Mouse (Mus musculus): ENCODE results near the gene Mtif3.
"Not testable (repeated sequence)": the region's sequence is repeated elsewhere in the genome, so short reads cannot be mapped to it uniquely, and the experiment has no call there.

Mtif3 gene

GRCm38 (mm10) chr5:146948508-146949088, 15.0 kb downstream of the Mtif3 start, which contains the start of gene Gtf3a:
Gene Gtf3a, plus strand, starts transcription at chr5:146948657.
- DNase-seq: peak; percentile 86 to 89

- no peak for DNase-seq
These were observed 15.5 kb downstream of the Mtif3 start for GRCm38 (mm10) chr5:146948041-146948507.

- no peak for DNase-seq
These were observed 16.1 kb downstream of the Mtif3 start for GRCm38 (mm10) chr5:146947497-146947896.

- DNase-seq: no peak
These were observed 16.9 kb downstream of the Mtif3 start for GRCm38 (mm10) chr5:146946682-146947081.

GRCm38 (mm10) chr5:146944568-146944967, 19.0 kb downstream of the Mtif3 start:
- DNase-seq: peak in 1 of 2 experiments; percentile 36

GRCm38 (mm10) chr5:146942965-146943364, 20.6 kb downstream of the Mtif3 start:
- no peak for DNase-seq

GRCm38 (mm10) chr5:146941939-146942338, 21.7 kb downstream of the Mtif3 start:
- not testable (repeated sequence) for DNase-seq

GRCm38 (mm10) chr5:146940219-146940618, 23.4 kb downstream of the Mtif3 start:
- DNase-seq: peak; percentile 49 to 64

- DNase-seq: peak; percentile 59 to 83
These were observed 24.3 kb downstream of the Mtif3 start for GRCm38 (mm10) chr5:146939109-146939796.

GRCm38 (mm10) chr5:146937541-146938503, 25.8 kb downstream of the Mtif3 start:
- no peak for DNase-seq

- DNase-seq: no peak
These were observed 30.1 kb downstream of the Mtif3 start for GRCm38 (mm10) chr5:146933466-146933865.

- no peak for DNase-seq
These were observed 31.6 kb downstream of the Mtif3 start for GRCm38 (mm10) chr5:146931904-146932553.

GRCm38 (mm10) chr5:146931422-146931821, 32.2 kb downstream of the Mtif3 start:
- no peak for DNase-seq

GRCm38 (mm10) chr5:146926673-146927072, 36.9 kb downstream of the Mtif3 start:
- DNase-seq: no peak

- no peak for DNase-seq
These were observed 40.1 kb downstream of the Mtif3 start for GRCm38 (mm10) chr5:146923547-146923946.

GRCm38 (mm10) chr5:146921224-146921623, 42.4 kb downstream of the Mtif3 start:
- no peak for DNase-seq

- DNase-seq: no peak
These were observed 43.1 kb downstream of the Mtif3 start for GRCm38 (mm10) chr5:146920314-146921161.

- DNase-seq: no peak
These were observed 43.7 kb downstream of the Mtif3 start for GRCm38 (mm10) chr5:146919874-146920273.

GRCm38 (mm10) chr5:146917357-146917756, 46.2 kb downstream of the Mtif3 start:
- DNase-seq: not testable (repeated sequence)

GRCm38 (mm10) chr5:146916806-146917205, 46.8 kb downstream of the Mtif3 start:
- DNase-seq: no peak

- DNase-seq: peak in 1 of 2 experiments; percentile 32
These were observed 47.3 kb downstream of the Mtif3 start for GRCm38 (mm10) chr5:146916273-146916672.
